Mouse (Mus musculus): ENCODE measurements around the gene Cdh15. TPM values are rescaled to one million over a fixed set of nuclear protein-coding genes. Genes with fewer than 3 reads are reported as not detected.

The Cdh15 gene
- polyA plus RNA-seq, 1 experiment from 2014 or later = 0.17 TPM

DNA sequence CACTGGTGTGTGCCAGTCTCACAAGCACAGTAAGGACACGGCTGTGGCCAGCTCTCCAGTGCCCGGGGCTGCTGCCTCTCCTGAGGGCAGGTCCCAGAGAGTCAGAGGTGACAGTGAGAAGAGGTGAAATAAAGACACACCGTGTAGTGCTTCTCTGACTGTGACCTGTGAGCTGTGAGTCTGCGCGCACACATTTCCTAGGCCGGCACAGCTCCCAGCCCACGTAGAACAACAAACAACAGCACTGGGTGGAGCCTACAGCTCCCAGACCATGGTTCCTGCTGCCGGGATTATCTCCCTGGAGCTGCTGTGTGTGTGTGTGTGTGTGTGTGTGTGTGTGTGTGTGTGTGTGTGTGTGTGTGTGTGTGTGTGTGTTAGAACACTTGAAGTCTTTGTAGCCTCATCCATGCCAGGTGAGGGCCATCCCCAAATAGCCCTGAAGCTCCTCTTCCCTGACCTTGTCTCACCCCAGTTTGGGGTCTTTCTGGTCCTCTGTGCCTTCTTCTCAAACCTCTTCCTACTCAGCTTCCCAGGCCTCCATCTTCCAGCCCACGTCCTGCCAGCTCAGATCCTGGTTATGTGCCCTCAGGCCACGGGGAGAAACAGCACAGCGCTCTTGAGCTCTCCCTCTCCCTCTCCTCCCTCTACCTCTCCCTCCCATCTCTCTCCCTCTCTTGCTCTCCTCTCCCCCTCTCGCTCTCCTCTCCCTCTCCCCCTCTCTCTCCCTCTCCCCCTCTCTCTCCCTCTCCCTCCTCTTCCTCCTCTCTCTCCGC lies 29.9 kb upstream of the Cdh15 start:
- Histone ChIP-seq H3K9me3 (replicated peaks) (no peaks in the 10 kb centered on the region), H3K4me3 (no peak overlapping the region), H3K27me3 (replicated peaks) (peaks cover 36% of the 10 kb centered on the region), H3K4me2 (no peak overlapping the region), H3K36me3 (peaks cover 14% of the 10 kb centered on the region), H3K27ac (no peak overlapping the region), H3K9ac (no peak overlapping the region), H3K4me1 (no peaks in the 10 kb centered on the region)
- ATAC-seq = no peak
- WGBS (ENCODE audit: insufficient replicate concordance) = 63% methylated on average over 13 of the region's 13 CpGs

DNA sequence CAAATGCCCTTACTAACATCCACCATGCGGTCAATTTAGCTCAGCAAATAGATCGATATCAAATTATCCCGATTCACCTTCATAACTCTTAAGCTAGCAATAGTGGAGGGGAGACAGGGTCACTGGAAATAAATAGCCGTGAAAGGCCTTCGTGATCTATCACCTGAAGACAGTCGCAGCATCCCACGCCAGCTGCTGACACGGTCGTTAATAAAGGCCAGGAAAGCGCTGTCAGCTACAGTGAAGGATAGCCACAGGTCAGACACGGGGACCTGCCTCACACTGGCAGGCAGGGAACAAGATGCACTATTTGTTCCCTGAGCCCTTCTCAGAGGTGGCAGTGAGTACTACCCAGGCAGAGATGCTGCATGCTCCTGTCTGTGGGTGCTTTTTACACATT lies 28.0 kb upstream of the Cdh15 start:
- Histone ChIP-seq H3K36me3 (peaks cover 4% of the 10 kb centered on the region; the same call in 1 of the 2 replicates), H3K27ac (no peak overlapping the region), H3K4me1 (peaks cover under 1% of the 10 kb centered on the region; the same call in 1 of the 2 replicates), H3K4me3 (no peak overlapping the region), H3K9me3 (replicated peaks) (no peaks in the 10 kb centered on the region), H3K9ac (no peak overlapping the region), H3K4me2 (no peak overlapping the region), H3K27me3 (replicated peaks) (peaks cover 29% of the 10 kb centered on the region)
- ATAC-seq = no peak
- 73% methylated on average over 11 of the region's 11 CpGs for WGBS (ENCODE audit: insufficient replicate concordance)

DNA sequence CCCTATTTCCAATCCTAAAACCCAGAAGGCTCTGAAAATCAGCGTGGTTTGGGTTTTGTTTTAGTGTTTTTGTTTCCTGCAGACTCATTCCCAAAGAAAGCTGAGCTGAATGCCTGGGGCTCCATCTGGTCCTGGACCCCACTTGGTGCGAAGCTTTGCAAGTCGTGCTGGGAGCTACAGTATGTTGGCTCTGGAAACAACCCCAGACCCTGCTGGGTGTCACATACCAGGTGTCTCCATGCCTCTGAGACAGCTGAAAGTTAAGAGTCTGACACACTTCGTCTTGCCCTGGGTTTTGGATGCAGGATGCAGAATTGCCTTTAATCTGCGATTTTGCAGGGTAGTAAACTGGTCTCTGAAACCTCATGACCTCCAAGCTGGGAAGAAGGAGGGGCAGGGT lies 23.2 kb upstream of the Cdh15 start:
- no peak for ATAC-seq
- no peaks in the 10 kb centered on the region for H3K36me3 ChIP-seq
- H3K27ac ChIP-seq = no peak overlapping the region
- H3K4me3 ChIP-seq = no peak overlapping the region
- H3K4me1 ChIP-seq = peaks cover 15% of the 10 kb centered on the region; the same call in 1 of the 2 replicates
- H3K9me3 ChIP-seq (replicated peaks) = no peaks in the 10 kb centered on the region
- no peak overlapping the region for H3K9ac ChIP-seq
- 47% methylated on average over 5 of the region's 5 CpGs for WGBS (ENCODE audit: insufficient replicate concordance)
- H3K4me2 ChIP-seq = no peak overlapping the region
- peaks cover 54% of the 10 kb centered on the region for H3K27me3 ChIP-seq (replicated peaks)

DNA sequence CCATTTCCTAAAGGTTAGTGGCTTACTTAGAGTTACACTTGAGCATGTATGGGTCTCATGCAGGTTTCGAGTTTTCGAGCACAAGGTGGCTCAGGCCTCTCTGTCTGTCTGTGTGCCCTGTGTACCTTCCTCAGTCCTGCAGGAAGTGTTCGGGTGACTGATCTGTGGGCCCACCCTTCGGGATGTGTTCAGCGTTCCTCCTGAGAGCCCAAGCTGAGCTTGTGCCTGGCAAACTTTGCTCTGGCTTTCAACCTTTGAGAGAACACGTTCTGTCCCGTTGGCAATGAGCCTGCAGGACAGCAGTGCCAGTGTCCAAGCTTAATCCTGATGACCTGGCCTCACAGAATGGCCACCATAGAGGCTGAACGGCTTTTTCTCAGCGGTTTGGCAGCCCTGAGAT lies 22.8 kb upstream of the Cdh15 start:
- no peaks in the 10 kb centered on the region for H3K9me3 ChIP-seq (replicated peaks)
- H3K27me3 ChIP-seq (replicated peaks) = peaks cover 54% of the 10 kb centered on the region
- H3K36me3 ChIP-seq = no peaks in the 10 kb centered on the region
- no peak overlapping the region for H3K4me3 ChIP-seq
- H3K27ac ChIP-seq = no peak overlapping the region
- H3K4me1 ChIP-seq = peaks cover 17% of the 10 kb centered on the region; the same call in 1 of the 2 replicates
- H3K9ac ChIP-seq = no peak overlapping the region
- H3K4me2 ChIP-seq = no peak overlapping the region
- no peak for ATAC-seq
- 68% methylated on average over 9 of the region's 9 CpGs for WGBS (ENCODE audit: insufficient replicate concordance)

DNA sequence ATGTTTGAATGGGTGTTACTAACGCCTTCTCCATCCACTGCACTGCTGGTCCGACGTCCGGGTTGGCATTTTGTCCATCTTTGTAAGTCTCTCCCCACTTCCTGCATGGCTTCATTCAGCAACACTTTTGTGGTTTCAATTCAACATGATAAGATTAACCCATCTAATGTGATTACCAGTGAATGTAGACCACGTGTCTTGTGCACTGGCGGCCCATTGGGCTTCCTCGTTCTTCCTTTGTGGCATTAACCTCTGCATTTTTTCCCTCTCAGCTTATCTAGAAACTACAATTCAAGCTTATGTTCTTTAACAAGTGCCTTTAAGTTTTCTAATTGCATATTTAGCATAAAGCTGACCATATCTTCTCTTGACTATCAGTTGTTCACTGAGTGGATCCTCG lies 22.4 kb upstream of the Cdh15 start:
- WGBS (ENCODE audit: insufficient replicate concordance) = 49% methylated on average over 8 of the region's 8 CpGs
- ATAC-seq = no peak
- H3K9me3 ChIP-seq (replicated peaks) = no peaks in the 10 kb centered on the region
- H3K4me3 ChIP-seq = no peak overlapping the region
- peaks cover 53% of the 10 kb centered on the region for H3K27me3 ChIP-seq (replicated peaks)
- no peaks in the 10 kb centered on the region for H3K36me3 ChIP-seq
- no peak overlapping the region for H3K4me2 ChIP-seq
- H3K9ac ChIP-seq = no peak overlapping the region
- no peak overlapping the region for H3K27ac ChIP-seq
- H3K4me1 ChIP-seq = peaks cover 20% of the 10 kb centered on the region; the same call in 1 of the 2 replicates

- WGBS (ENCODE audit: insufficient replicate concordance) = 64% methylated on average over 3 of the region's 3 CpGs
- no peak for ATAC-seq
- no peak overlapping the region for H3K4me3 ChIP-seq
Observed at GRCm38 (mm10) chr8:122829396-122829795, 18.4 kb upstream of the Cdh15 start.

GRCm38 (mm10) chr8:122830349-122831061 lies 17.3 kb upstream of the Cdh15 start:
- Histone ChIP-seq H3K9me3 (replicated peaks) (no peaks in the 10 kb centered on the region), H3K4me3 (no peak overlapping the region), H3K4me2 (no peak overlapping the region), H3K27ac (no peak overlapping the region), H3K36me3 (no peaks in the 10 kb centered on the region), H3K4me1 (peaks cover 13% of the 10 kb centered on the region; the same call in 1 of the 2 replicates), H3K27me3 (replicated peaks) (peaks cover 65% of the 10 kb centered on the region), H3K9ac (no peak overlapping the region)
- WGBS (ENCODE audit: insufficient replicate concordance) = 41% methylated on average over 8 of the region's 8 CpGs
- peak; percentile 76 for ATAC-seq

More at GRCm38 (mm10) chr8:122829396-122829795, 18.4 kb upstream of the Cdh15 start:
- Histone ChIP-seq H3K4me2 (no peak overlapping the region), H3K4me1 (peaks cover 20% of the 10 kb centered on the region; the same call in 1 of the 2 replicates), H3K27ac (no peak overlapping the region), H3K36me3 (no peaks in the 10 kb centered on the region), H3K9ac (no peak overlapping the region), H3K27me3 (replicated peaks) (peaks cover 65% of the 10 kb centered on the region), H3K9me3 (replicated peaks) (no peaks in the 10 kb centered on the region)

- Histone ChIP-seq H3K27me3 (replicated peaks) (peaks cover 28% of the 10 kb centered on the region), H3K4me2 (no peak overlapping the region), H3K9ac (no peak overlapping the region), H3K4me3 (no peak overlapping the region), H3K4me1 (peaks cover 5% of the 10 kb centered on the region; the same call in 1 of the 2 replicates), H3K27ac (no peak overlapping the region), H3K9me3 (replicated peaks) (no peaks in the 10 kb centered on the region), H3K36me3 (no peaks in the 10 kb centered on the region)
- ATAC-seq = 0 out of 2 replicates have a peak, but pooled peaks have one; percentile 8
- WGBS (ENCODE audit: insufficient replicate concordance) = 76% methylated on average over 8 of the region's 8 CpGs
Observed at GRCm38 (mm10) chr8:122834416-122834815, 13.3 kb upstream of the Cdh15 start.

- Histone ChIP-seq H3K27me3 (replicated peaks) (peaks cover 32% of the 10 kb centered on the region), H3K9ac (no peak overlapping the region), H3K4me2 (no peak overlapping the region), H3K4me1 (peaks cover 4% of the 10 kb centered on the region; the same call in 1 of the 2 replicates), H3K27ac (no peak overlapping the region), H3K4me3 (no peak overlapping the region), H3K36me3 (no peaks in the 10 kb centered on the region), H3K9me3 (replicated peaks) (no peaks in the 10 kb centered on the region)
- 17% methylated on average over 8 of the region's 8 CpGs for WGBS (ENCODE audit: insufficient replicate concordance)
- peak; percentile 45 for ATAC-seq
Observed at GRCm38 (mm10) chr8:122834971-122835370, 12.8 kb upstream of the Cdh15 start.

DNA sequence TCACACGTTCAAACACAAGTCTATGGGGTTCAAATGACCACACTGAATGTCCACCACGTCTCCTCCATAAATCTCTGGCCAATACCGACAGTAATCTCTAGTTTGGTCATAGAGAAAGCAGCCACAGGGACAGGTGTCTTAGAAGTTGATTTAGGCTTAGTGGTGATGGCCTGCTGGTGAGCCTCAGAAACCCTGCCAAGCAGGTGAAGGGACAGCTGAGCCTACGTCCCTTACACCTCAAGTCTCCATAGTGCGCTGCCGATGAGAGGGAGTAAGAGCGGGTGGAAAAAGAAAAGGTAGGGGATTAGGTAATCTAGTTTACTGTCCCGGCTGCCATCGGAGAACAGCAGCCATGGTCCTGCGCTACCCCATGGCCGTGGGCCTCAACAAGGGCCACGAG lies 11.6 kb upstream of the Cdh15 start:
- no peak for ATAC-seq
- no peaks in the 10 kb centered on the region for H3K36me3 ChIP-seq
- no peak overlapping the region for H3K27ac ChIP-seq
- H3K9ac ChIP-seq = no peak overlapping the region
- H3K4me1 ChIP-seq = no peaks in the 10 kb centered on the region
- H3K4me3 ChIP-seq = no peak overlapping the region
- peaks cover 42% of the 10 kb centered on the region for H3K27me3 ChIP-seq (replicated peaks)
- 71% methylated on average over 12 of the region's 12 CpGs for WGBS (ENCODE audit: insufficient replicate concordance)
- H3K9me3 ChIP-seq (replicated peaks) = no peaks in the 10 kb centered on the region
- H3K4me2 ChIP-seq = no peak overlapping the region

DNA sequence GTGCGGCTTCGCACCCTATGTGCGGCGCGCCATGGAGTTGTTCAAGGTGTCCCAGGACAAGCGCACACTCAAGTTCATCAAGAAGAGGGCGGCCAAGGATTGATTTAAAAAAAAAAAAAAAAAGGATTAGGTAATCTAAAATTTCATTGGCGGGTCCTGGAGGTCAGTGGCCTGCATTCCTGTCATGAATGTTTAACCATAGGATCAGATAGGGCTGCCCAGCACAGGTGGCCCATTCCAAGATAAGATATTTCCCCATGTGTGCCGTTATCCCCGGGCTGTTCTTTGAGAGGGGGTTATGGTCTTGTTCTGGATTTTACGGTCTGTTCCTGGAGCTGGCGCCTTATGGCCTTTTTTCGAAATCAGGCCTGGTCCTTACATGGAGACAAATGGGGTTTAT lies 11.1 kb upstream of the Cdh15 start:
- H3K4me2 ChIP-seq = no peak overlapping the region
- no peak overlapping the region for H3K27ac ChIP-seq
- H3K27me3 ChIP-seq (replicated peaks) = peaks cover 41% of the 10 kb centered on the region
- H3K4me3 ChIP-seq = no peak overlapping the region
- no peaks in the 10 kb centered on the region for H3K9me3 ChIP-seq (replicated peaks)
- ATAC-seq = no peak
- H3K36me3 ChIP-seq = no peaks in the 10 kb centered on the region
- H3K9ac ChIP-seq = no peak overlapping the region
- H3K4me1 ChIP-seq = no peaks in the 10 kb centered on the region
- 69% methylated on average over 13 of the region's 13 CpGs for WGBS (ENCODE audit: insufficient replicate concordance)

GRCm38 (mm10) chr8:122844161-122844560 lies 3.6 kb upstream of the Cdh15 start:
- no peaks in the 10 kb centered on the region for H3K9me3 ChIP-seq (replicated peaks)
- H3K4me1 ChIP-seq = peaks cover 8% of the 10 kb centered on the region
- H3K4me2 ChIP-seq = no peak overlapping the region
- no peak overlapping the region for H3K27ac ChIP-seq
- H3K36me3 ChIP-seq = no peaks in the 10 kb centered on the region
- H3K27me3 ChIP-seq (replicated peaks) = peaks cover 85% of the 10 kb centered on the region
- H3K9ac ChIP-seq = no peak overlapping the region
- ATAC-seq = no peak
- no peak overlapping the region for H3K4me3 ChIP-seq
- 33% methylated on average over 3 of the region's 3 CpGs for WGBS (ENCODE audit: insufficient replicate concordance)

Measured in liver, embryonic 12.5 days (tissue).